Mouse (Mus musculus) intestine, embryonic 14.5 days (tissue): ENCODE measurements around the gene Mkln1. TPM values are rescaled to one million over a fixed set of nuclear protein-coding genes. Genes with fewer than 3 reads are reported as not detected.

Experiments
- ATAC-seq: fragments of 200-750 bp; cut with Nextera tagmentation; replicated peaks from 2 replicates; pipeline ENCODE4 v1.8.0; 2017; ENCODE audit warnings: low read depth, moderate number of reproducible peaks, moderate TSS enrichment, moderate library complexity; ENCODE audit not compliant: low FRiP score, low TSS enrichment
- DNase-seq: peaks from one replicate; pipeline ENCODE4 v3.0.0-alpha.2; 2018; ENCODE audit warnings: low spot score
- H3K27ac ChIP-seq: fragments of 300-500 bp; sonication (generic); 2 replicates; pipeline ENCODE4 v1.5.1; 2014; ENCODE audit warnings: low read depth, mild to moderate bottlenecking, control low read depth
- H3K27me3 ChIP-seq: fragments of 300-500 bp; sonication (generic); replicated peaks from 2 replicates; pipeline ENCODE4 v1.6.1; 2014; ENCODE audit warnings: low read length, control low read depth; ENCODE audit not compliant: control insufficient read depth, insufficient read depth
- H3K36me3 ChIP-seq: fragments of 300-500 bp; sonication (generic); 2 replicates; pipeline ENCODE4 v1.6.1; 2014; ENCODE audit warnings: low read length, control low read depth; ENCODE audit not compliant: control insufficient read depth, insufficient read depth
- H3K4me1 ChIP-seq: fragments of 300-500 bp; sonication (generic); replicated peaks from 2 replicates; pipeline ENCODE4 v1.6.1; 2014; ENCODE audit warnings: low read length, control low read depth, mixed read lengths; ENCODE audit not compliant: control insufficient read depth, insufficient read depth
- H3K4me2 ChIP-seq: fragments of 300-500 bp; sonication (generic); 2 replicates; pipeline ENCODE4 v1.6.1; 2014; ENCODE audit warnings: low read length
- H3K4me3 ChIP-seq: fragments of 300-500 bp; sonication (generic); 2 replicates; pipeline ENCODE4 v1.5.1; 2014; ENCODE audit warnings: low read depth, low read length, control low read depth, mixed read lengths
- H3K9ac ChIP-seq: fragments of 300-500 bp; sonication (generic); 2 replicates; pipeline ENCODE4 v1.6.1; 2014; ENCODE audit warnings: mild to moderate bottlenecking, low read length
- H3K9me3 ChIP-seq: fragments of 300-500 bp; sonication (generic); 2 replicates; pipeline ENCODE4 v1.6.1; 2016; ENCODE audit warnings: low read length, control low read depth; ENCODE audit not compliant: control insufficient read depth
- WGBS: fragments of 180-500 bp; shearing (Covaris S2); extraction: QIAGEN DNeasy Blood & Tissue Kit; methylation state at CpG from one replicate; pipeline ENCODE4 v1.1.7; 2014; 5-methylcytosine and 5-hydroxymethylcytosine counted together
- polyA plus RNA-seq: library from polyadenylated mRNA; unstranded; fragments of >200 nt; fragmentation: Nextera tagmentation; extraction: Ambion mirVana; gene quantifications from 2 replicates; pipeline ENCODE4 v1.2.1, GENCODE M21; 2014

Mkln1 gene
- 167 and 185 TPM in 2 replicates for polyA plus RNA-seq

- H3K27ac ChIP-seq = peak within 1 kb of the TSS; percentile 90
- H3K4me1 ChIP-seq = peaks cover 24% of the 10 kb centered on the region
- no peaks in the 10 kb centered on the region for H3K36me3 ChIP-seq
- ATAC-seq (peak; percentile 97), DNase-seq (peak; percentile 90)
- H3K4me2 ChIP-seq = peak within 1 kb of the TSS; percentile 91
- H3K9me3 ChIP-seq = no peaks in the 10 kb centered on the region
- H3K27me3 ChIP-seq = no peaks in the 10 kb centered on the region
- peak within 1 kb of the TSS; percentile 84 for H3K9ac ChIP-seq
- peak within 1 kb of the TSS; percentile 61 for H3K4me3 ChIP-seq
- WGBS = under 1% methylated on average over 64 of the region's 65 CpGs
Measured at GRCm38 (mm10) chr6:31398431-31399205, at the start of gene Mkln1. Gene Mkln1 (plus strand): TSS chr6:31398735.

- ATAC-seq (no peak), DNase-seq (no peak)
- WGBS = 86% methylated on average over 26 of the region's 26 CpGs
- H3K4me2 ChIP-seq = no peak overlapping the region
- no peak overlapping the region for H3K9ac ChIP-seq
- H3K4me3 ChIP-seq = no peak overlapping the region
- H3K9me3 ChIP-seq = no peaks in the 10 kb centered on the region
- H3K4me1 ChIP-seq = no peaks in the 10 kb centered on the region
- no peak overlapping the region for H3K27ac ChIP-seq
- H3K36me3 ChIP-seq = no peaks in the 10 kb centered on the region
- no peaks in the 10 kb centered on the region for H3K27me3 ChIP-seq
Measured at GRCm38 (mm10) chr6:31356444-31357191, 41.9 kb upstream of the Mkln1 start.

- Histone ChIP-seq H3K27ac (no peak overlapping the region), H3K9me3 (no peaks in the 10 kb centered on the region), H3K27me3 (no peaks in the 10 kb centered on the region), H3K4me3 (no peak overlapping the region), H3K36me3 (no peaks in the 10 kb centered on the region), H3K4me1 (no peaks in the 10 kb centered on the region), H3K4me2 (no peak overlapping the region), H3K9ac (no peak overlapping the region)
- ATAC-seq (no peak), DNase-seq (no peak)
- WGBS = 63% methylated on average over 4 of the region's 4 CpGs
Measured at GRCm38 (mm10) chr6:31357286-31357685, 41.2 kb upstream of the Mkln1 start.

- Histone ChIP-seq H3K36me3 (no peaks in the 10 kb centered on the region), H3K4me3 (no peak overlapping the region), H3K9ac (no peak overlapping the region), H3K27ac (no peak overlapping the region), H3K4me2 (no peak overlapping the region), H3K4me1 (no peaks in the 10 kb centered on the region), H3K9me3 (no peaks in the 10 kb centered on the region), H3K27me3 (no peaks in the 10 kb centered on the region)
- no peak for ATAC-seq
- no peak for DNase-seq
- WGBS = 71% methylated on average over 11 of the region's 11 CpGs
Measured at GRCm38 (mm10) chr6:31362617-31363016, 35.9 kb upstream of the Mkln1 start.

- Histone ChIP-seq H3K27me3 (no peaks in the 10 kb centered on the region), H3K9me3 (no peaks in the 10 kb centered on the region), H3K36me3 (no peaks in the 10 kb centered on the region), H3K27ac (no peak overlapping the region), H3K9ac (no peak overlapping the region), H3K4me2 (no peak overlapping the region), H3K4me1 (no peaks in the 10 kb centered on the region), H3K4me3 (no peak overlapping the region)
- WGBS = 94% methylated on average over 3 of the region's 3 CpGs
- DNase-seq (no peak), ATAC-seq (no peak)
Measured at GRCm38 (mm10) chr6:31364399-31364798, 34.1 kb upstream of the Mkln1 start.

GRCm38 (mm10) chr6:31367947-31368346, 30.6 kb upstream of the Mkln1 start:
- 87% methylated on average over 10 of the region's 10 CpGs for WGBS
- Histone ChIP-seq H3K27ac (no peak overlapping the region), H3K36me3 (no peaks in the 10 kb centered on the region), H3K4me2 (no peak overlapping the region), H3K4me3 (no peak overlapping the region), H3K9ac (no peak overlapping the region), H3K27me3 (no peaks in the 10 kb centered on the region), H3K4me1 (no peaks in the 10 kb centered on the region), H3K9me3 (no peaks in the 10 kb centered on the region)
- ATAC-seq = no peak
- DNase-seq = no peak

- no peaks in the 10 kb centered on the region for H3K4me1 ChIP-seq
- DNase-seq = no peak
- H3K27me3 ChIP-seq = no peaks in the 10 kb centered on the region
- H3K4me3 ChIP-seq = no peak overlapping the region
- no peak overlapping the region for H3K27ac ChIP-seq
- H3K9me3 ChIP-seq = no peaks in the 10 kb centered on the region
- H3K9ac ChIP-seq = no peak overlapping the region
- WGBS = 53% methylated on average over 1 of the region's 1 CpGs
- no peaks in the 10 kb centered on the region for H3K36me3 ChIP-seq
- no peak for ATAC-seq
- no peak overlapping the region for H3K4me2 ChIP-seq
Measured at GRCm38 (mm10) chr6:31368559-31368958, 30.0 kb upstream of the Mkln1 start.

- ATAC-seq (no peak), DNase-seq (no peak)
- 74% methylated on average over 3 of the region's 3 CpGs for WGBS
- H3K9ac ChIP-seq = no peak overlapping the region
- no peaks in the 10 kb centered on the region for H3K27me3 ChIP-seq
- H3K4me2 ChIP-seq = no peak overlapping the region
- H3K9me3 ChIP-seq = no peaks in the 10 kb centered on the region
- no peaks in the 10 kb centered on the region for H3K4me1 ChIP-seq
- H3K4me3 ChIP-seq = no peak overlapping the region
- no peaks in the 10 kb centered on the region for H3K36me3 ChIP-seq
- no peak overlapping the region for H3K27ac ChIP-seq
Measured at GRCm38 (mm10) chr6:31369875-31370274, 28.7 kb upstream of the Mkln1 start.
